Mouse (Mus musculus) embryonic facial prominence, embryonic 10.5 days (tissue): Measurements from ENCODE around the gene Frat1. TPM values are rescaled to one million over a fixed set of nuclear protein-coding genes. Genes with fewer than 3 reads are reported as not detected.
"Not testable (repeated sequence)": the region's sequence is repeated elsewhere in the genome, so short reads cannot be mapped to it uniquely, and the experiment has no call there.

ENCODE experiments used
- DNase-seq: peaks from one replicate; pipeline ENCODE4 v3.0.0-alpha.2; 2017; ENCODE audit warnings: low spot score
- H3K27ac ChIP-seq: fragments of 300-500 bp; sonication (generic); replicated peaks from 2 replicates; pipeline ENCODE4 v1.5.1; 2016; ENCODE audit warnings: mild to moderate bottlenecking
- H3K27me3 ChIP-seq: fragments of 300-500 bp; sonication (generic); replicated peaks from 2 replicates; pipeline ENCODE4 v1.6.1; 2016; ENCODE audit warnings: low read depth, mild to moderate bottlenecking; ENCODE audit not compliant: poor library complexity, severe bottlenecking
- H3K36me3 ChIP-seq: fragments of 300-500 bp; sonication (generic); replicated peaks from 2 replicates; pipeline ENCODE4 v1.6.1; 2016; ENCODE audit warnings: mild to moderate bottlenecking, moderate library complexity
- H3K4me1 ChIP-seq: fragments of 300-500 bp; sonication (generic); 2 replicates; pipeline ENCODE4 v1.6.1; 2016
- H3K4me3 ChIP-seq: fragments of 300-500 bp; sonication (generic); 2 replicates; pipeline ENCODE4 v1.5.1; 2016; ENCODE audit warnings: mild to moderate bottlenecking, moderate library complexity
- H3K9me3 ChIP-seq: fragments of 300-500 bp; sonication (generic); 2 replicates; pipeline ENCODE4 v1.6.1; 2016; ENCODE audit warnings: mild to moderate bottlenecking
- WGBS: fragments of 180-500 bp; shearing (Covaris S2); methylation state at CpG from one replicate; pipeline ENCODE4 v1.1.7; 2016; 5-methylcytosine and 5-hydroxymethylcytosine counted together
- polyA plus RNA-seq: library from polyadenylated mRNA; unstranded; fragments of >200 nt; fragmentation: Nextera tagmentation; extraction: Ambion mirVana; gene quantifications from 2 replicates; pipeline ENCODE4 v1.2.1, GENCODE M21; 2016

Gene Frat1
- polyA plus RNA-seq, 1 experiment from 2014 or later: 9.2 TPM

DNA sequence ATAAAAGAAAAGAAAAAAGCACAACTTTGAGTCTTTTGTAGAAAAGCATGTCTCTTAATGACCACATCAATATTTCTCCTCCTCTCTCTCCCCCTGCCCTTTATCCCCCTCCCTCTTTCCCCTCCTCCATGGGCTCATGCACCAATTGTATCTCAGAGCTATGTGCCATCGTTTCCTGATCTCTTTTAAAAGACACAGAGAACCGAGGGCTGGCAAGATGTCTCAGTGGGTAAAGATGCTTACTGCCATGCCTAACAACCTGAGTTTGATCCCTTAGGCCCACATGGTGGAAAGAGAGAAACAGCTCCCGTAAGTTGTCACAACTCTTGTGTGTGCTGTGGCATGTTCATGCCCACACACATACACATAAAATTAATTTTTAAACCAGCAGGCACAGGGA is 6.9 kb downstream of the Frat1 start:
- Histone ChIP-seq H3K4me3 (no peak overlapping the region), H3K36me3 (no peaks in the 10 kb centered on the region), H3K27ac (no peak overlapping the region), H3K27me3 (peaks cover 24% of the 10 kb centered on the region), H3K4me1 (peaks cover 52% of the 10 kb centered on the region), H3K9me3 (no peaks in the 10 kb centered on the region)
- WGBS: 52% methylated on average over 3 of the region's 3 CpGs
- no peak for DNase-seq

DNA sequence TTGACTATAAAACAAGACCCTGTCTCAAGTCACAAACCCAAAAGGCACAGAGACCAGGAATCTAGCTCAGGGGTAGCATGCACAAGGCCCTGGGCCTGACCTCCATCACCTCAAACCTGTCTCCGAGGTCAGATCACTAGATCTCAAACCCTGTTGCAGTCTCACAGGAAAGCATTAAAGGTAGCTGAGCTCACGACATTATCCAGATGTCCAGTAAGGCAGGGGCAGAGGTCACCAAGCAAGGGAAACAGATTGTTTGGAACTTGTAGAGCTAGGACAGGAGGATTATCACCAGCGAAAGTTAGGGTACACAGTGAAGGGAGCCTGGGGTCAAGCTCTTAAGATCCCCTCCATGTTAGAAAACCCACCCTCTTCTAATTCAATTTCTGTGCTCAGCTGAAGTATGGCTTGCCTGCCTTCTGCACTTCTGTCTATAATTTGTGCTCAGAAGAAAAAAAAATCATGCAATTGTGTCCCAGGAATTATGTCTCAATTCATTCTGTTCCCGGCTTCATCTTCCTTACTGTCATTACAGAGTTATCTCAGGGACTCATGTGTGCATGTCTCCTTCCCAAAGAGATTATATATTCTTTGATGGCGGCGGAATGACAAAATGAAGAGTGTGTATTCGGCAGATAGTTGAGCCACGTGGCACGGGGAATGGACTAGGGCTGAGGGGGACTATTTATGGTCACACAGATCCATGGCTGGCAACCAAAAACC is 7.6 kb downstream of the Frat1 start:
- H3K36me3 ChIP-seq: no peaks in the 10 kb centered on the region
- H3K9me3 ChIP-seq: no peaks in the 10 kb centered on the region
- no peak overlapping the region for H3K4me3 ChIP-seq
- WGBS: 66% methylated on average over 9 of the region's 9 CpGs
- peaks cover 18% of the 10 kb centered on the region for H3K27me3 ChIP-seq
- peaks cover 45% of the 10 kb centered on the region for H3K4me1 ChIP-seq
- no peak overlapping the region for H3K27ac ChIP-seq
- DNase-seq: no peak

DNA sequence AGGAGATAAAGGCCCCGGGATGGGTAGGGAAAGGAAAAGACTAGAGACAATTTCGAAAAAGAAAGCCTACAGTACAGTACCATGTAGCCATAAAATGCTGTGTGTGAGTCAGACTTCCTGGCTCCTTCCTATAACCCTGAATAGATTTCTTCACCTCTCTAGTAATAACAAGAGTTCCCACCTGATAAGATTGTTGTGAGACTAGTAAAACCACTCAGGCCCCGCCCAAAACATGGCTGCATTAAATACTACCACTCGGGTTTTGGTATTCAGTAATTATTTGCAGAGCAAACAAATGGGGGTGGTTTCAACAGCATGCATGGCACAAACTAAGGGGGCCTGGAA is 8.1 kb downstream of the Frat1 start:
- no peak for DNase-seq
- H3K9me3 ChIP-seq: no peaks in the 10 kb centered on the region
- WGBS: 70% methylated on average over 4 of the region's 4 CpGs

DNA sequence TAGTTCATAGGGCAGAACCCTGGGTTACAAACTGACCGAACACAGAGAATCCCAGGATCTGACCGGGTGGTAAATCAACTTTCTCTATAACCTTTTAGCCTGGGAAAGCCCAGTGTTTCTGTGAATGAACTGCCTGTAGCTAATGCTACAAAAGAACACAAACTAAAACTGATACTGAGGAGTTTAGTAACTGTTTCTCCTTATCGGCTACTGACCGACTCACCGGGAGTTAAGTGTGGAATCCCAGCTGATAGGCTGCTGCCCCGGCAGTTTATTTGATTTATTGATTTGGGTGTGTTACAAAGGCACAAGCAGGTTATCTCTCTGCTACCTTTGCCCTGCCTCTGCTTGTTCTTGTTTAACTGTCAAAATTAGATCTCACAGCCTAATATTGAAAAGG is 9.0 kb downstream of the Frat1 start:
- Histone ChIP-seq H3K27me3 (peaks cover 3% of the 10 kb centered on the region; the same call in 1 of the 2 replicates), H3K4me3 (no peak overlapping the region), H3K36me3 (no peaks in the 10 kb centered on the region), H3K9me3 (no peaks in the 10 kb centered on the region), H3K27ac (no peak overlapping the region), H3K4me1 (peaks cover 35% of the 10 kb centered on the region)
- DNase-seq: no peak
- WGBS: 86% methylated on average over 6 of the region's 6 CpGs

More for the DNA sequence above, 8.1 kb downstream of the Frat1 start:
- H3K27me3 ChIP-seq: peaks cover 12% of the 10 kb centered on the region
- no peak overlapping the region for H3K4me3 ChIP-seq
- H3K27ac ChIP-seq: no peak overlapping the region
- H3K4me1 ChIP-seq: peaks cover 40% of the 10 kb centered on the region
- H3K36me3 ChIP-seq: no peaks in the 10 kb centered on the region

DNA sequence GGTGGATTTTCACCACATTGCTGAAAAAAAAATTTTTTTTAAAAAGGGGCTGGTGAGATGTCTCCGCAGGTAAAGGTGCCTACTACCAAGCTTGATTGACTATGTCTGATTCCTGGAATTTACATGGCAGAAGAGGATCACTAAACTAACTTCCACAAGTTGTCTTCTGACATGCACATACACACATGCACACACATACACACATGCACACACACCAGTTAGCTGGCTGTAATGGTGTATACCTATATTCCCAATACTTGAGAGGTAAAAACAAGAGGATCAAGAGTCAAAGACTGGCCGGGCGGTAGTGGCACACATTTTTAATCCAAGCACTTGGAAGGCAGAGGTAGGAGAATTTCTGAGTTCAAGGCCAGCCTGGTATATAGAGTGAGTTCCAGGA is 9.9 kb downstream of the Frat1 start:
- 95% methylated on average over 3 of the region's 3 CpGs for WGBS
- Histone ChIP-seq H3K27me3 (peaks cover 4% of the 10 kb centered on the region; the same call in 1 of the 2 replicates), H3K9me3 (no peaks in the 10 kb centered on the region), H3K4me3 (no peak overlapping the region), H3K4me1 (peaks cover 35% of the 10 kb centered on the region), H3K36me3 (no peaks in the 10 kb centered on the region), H3K27ac (no peak overlapping the region)
- DNase-seq: no peak

DNA sequence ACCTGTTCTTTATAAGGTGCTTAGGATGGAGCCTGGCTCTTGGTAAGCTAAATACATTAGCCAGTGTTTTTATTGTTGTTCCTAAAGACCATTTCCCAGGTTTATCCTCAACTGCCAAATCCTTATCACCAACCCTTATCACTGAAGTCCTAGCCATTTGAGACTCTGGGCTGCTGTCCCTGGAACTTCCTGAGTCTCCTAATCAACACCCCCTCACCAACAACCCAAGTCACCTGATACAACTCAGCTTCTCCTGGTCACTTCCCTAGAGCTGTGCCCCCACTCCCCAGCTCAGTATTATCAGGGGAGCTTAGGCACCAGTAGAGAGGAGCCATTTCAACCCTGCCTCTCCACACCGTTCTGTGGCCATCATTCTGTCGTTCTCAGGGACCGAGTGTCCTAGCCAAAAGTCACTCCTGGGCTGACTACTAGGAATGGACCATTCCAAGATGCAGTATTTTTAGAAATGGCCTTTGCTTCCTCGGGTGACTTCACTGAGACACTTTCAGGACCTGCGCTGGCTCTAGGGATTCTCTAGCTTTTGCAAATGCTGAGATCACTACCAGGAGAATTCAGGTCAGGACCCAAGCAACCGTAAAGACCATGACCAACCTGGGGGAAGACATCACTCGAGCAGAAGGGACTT is 11.5 kb downstream of the Frat1 start:
- no peaks in the 10 kb centered on the region for H3K36me3 ChIP-seq
- 80% methylated on average over 7 of the region's 7 CpGs for WGBS
- no peaks in the 10 kb centered on the region for H3K9me3 ChIP-seq
- H3K27ac ChIP-seq: no peak overlapping the region
- H3K27me3 ChIP-seq: peaks cover 17% of the 10 kb centered on the region
- no peak for DNase-seq
- H3K4me3 ChIP-seq: no peak overlapping the region
- H3K4me1 ChIP-seq: peaks cover 28% of the 10 kb centered on the region

DNA sequence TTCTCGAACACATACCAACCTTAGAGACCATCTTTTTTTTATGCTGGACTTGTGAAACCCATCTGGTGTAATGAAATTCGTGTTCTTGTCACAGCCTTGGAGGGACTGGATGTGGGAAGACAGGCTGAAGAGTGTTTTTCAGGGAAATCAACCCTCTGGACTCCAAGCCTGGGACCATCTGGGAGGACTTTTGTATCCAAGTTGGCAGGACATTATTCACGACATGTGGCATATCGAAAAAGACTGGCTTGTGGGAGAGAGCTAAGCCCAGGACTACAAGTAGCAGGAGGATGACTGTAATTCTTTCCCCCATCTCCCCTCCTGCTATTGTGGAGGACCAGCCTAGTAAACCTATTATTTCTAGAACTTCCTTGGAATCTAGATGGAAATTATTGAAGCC is 12.4 kb downstream of the Frat1 start:
- Histone ChIP-seq H3K9me3 (no peaks in the 10 kb centered on the region), H3K27ac (no peak overlapping the region), H3K36me3 (no peaks in the 10 kb centered on the region), H3K27me3 (peaks cover 22% of the 10 kb centered on the region), H3K4me1 (peaks cover 28% of the 10 kb centered on the region), H3K4me3 (no peak overlapping the region)
- WGBS: 89% methylated on average over 4 of the region's 4 CpGs
- no peak for DNase-seq

DNA sequence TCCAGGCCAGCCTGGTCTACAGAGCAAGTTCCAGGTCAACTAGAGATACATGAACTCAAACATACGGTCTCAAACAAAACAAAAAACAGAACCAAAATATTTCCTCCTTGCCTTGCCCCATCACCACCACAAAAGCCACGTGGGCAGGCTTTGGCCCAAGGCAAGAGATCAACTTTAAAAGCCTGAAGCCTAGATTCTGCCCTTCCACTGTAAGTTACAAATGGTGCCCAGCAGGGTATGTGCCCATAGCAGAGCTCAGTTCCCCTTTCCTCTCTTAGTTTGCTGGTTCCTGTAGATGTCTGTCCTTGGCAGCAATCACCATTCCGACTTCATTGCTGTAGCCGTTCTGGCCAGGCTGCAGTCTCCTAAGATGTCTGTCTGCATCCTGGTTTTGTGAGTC is 12.9 kb downstream of the Frat1 start:
- H3K36me3 ChIP-seq: no peaks in the 10 kb centered on the region
- H3K9me3 ChIP-seq: no peaks in the 10 kb centered on the region
- DNase-seq: no peak
- no peak overlapping the region for H3K27ac ChIP-seq
- WGBS: 83% methylated on average over 4 of the region's 4 CpGs
- H3K4me1 ChIP-seq: peaks cover 26% of the 10 kb centered on the region
- peaks cover 22% of the 10 kb centered on the region for H3K27me3 ChIP-seq
- no peak overlapping the region for H3K4me3 ChIP-seq

DNA sequence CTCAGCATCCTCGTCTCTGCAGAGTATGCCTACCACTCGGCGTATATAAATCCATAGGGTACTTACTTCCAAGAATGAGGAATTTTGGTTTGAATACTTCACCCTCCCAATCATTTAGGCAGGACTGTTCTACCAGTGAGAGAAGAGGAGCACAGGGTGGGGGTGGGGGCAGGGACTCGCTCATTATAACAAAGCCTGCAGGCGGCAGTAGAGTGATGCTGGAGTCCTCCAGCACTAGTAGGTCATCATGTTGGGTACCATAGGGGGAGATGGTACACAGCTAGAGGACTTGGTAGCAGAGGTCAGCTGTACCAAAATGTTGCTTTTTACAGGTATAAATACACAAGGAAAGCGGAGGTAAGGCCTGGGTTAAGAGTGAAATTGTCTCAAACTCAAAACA is 14.6 kb downstream of the Frat1 start:
- Histone ChIP-seq H3K4me1 (peaks cover 17% of the 10 kb centered on the region), H3K36me3 (no peaks in the 10 kb centered on the region), H3K27me3 (peaks cover 22% of the 10 kb centered on the region), H3K9me3 (no peaks in the 10 kb centered on the region), H3K4me3 (no peak overlapping the region), H3K27ac (no peak overlapping the region)
- WGBS: 84% methylated on average over 6 of the region's 6 CpGs
- DNase-seq: no peak

DNA sequence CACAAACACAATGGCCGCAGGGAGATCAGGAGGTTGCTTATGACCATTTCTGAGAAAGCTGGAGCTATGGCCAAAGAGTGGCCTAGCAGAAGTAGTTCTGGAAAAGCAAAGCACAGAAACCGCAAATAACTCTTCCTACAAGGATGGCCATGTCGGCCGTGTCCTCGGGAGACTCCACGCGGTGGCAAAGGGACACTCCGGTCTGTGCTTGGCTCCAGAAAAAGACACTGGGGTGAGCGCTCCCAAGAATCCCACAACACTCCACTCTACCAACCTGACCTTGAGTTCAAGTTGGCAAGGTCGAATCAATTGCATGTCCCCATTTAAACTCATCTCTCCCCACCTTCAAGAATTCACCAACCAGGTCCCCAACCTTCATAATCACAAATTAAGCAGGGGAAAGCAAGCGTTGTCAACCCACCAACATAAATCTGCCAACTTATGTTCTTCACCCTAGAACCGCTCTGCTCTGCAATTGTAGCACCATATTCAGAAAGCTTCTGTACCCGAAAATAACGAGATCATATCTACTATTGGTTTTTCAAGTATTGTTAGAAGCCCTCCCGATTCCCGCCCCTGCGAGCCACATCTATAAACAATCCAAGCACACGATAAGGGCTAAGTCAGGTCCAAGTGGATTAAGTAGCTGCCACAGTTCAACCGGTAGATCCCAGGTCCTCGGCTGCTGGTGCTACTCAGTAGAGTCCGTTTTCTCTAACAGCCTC is 16.8 kb downstream of the Frat1 start:
- H3K27ac ChIP-seq: peak overlapping the region; percentile 95
- no peak for DNase-seq
- H3K4me1 ChIP-seq: peaks cover 33% of the 10 kb centered on the region
- no peaks in the 10 kb centered on the region for H3K36me3 ChIP-seq
- H3K4me3 ChIP-seq: peak overlapping the region; percentile 85
- 14% methylated on average over 21 of the region's 21 CpGs for WGBS
- peaks cover 22% of the 10 kb centered on the region for H3K27me3 ChIP-seq
- no peaks in the 10 kb centered on the region for H3K9me3 ChIP-seq

DNA sequence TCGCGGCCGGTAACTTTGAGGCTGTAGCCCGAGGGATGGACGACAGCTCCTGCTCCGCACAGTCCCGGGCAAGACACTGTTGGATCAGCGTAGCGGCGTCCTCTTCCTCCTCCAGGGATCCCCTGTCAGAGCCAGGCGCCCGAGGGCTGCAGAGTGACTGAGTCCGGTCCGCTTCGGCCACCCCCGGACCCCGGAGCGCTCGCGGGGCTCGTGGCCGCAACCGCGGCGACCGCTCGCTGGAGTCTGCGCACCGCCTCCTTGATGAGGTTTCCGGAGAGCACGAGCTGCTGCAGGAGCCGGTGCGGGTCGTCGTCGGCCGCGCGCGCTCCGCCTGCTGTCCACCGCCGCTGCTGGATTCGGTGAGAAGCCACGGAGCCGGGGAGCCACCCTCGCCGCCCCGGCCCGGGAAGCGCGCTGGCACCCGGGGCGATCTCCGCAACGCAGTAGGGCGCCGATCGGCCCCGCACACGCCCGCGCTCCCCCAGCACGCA is 17.4 kb downstream of the Frat1 start:
- Histone ChIP-seq H3K36me3 (no peaks in the 10 kb centered on the region), H3K9me3 (no peaks in the 10 kb centered on the region), H3K27ac (peak overlapping the region; percentile 95), H3K27me3 (peaks cover 22% of the 10 kb centered on the region), H3K4me3 (peak overlapping the region; percentile 85), H3K4me1 (peaks cover 33% of the 10 kb centered on the region)
- peak; percentile 68 for DNase-seq
- under 1% methylated on average over 64 of the region's 64 CpGs for WGBS

DNA sequence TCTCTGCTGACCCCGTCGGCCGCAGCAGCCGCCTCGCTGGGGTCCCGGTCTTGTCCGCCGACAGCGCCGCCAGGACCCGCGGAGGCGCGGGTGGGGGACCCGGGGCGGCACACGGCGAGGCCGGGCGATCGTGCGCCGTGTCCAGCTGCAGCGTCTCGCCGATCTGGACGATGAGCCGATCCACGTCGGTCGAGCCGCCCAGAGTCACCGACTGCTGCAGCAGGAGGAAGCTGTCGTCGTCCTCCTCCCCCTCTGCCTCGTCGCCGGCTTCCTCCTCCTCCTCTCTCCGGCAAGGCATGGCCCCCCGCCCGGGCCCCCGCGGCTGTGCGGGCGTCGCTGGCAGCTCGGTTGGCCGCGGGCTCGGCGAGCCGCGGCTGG is 17.8 kb downstream of the Frat1 start:
- under 1% methylated on average over 53 of the region's 53 CpGs for WGBS
- H3K36me3 ChIP-seq, DNase-seq: not testable (repeated sequence)

More for the DNA sequence above, 17.8 kb downstream of the Frat1 start:
- Histone ChIP-seq H3K4me1 (peaks cover 33% of the 10 kb centered on the region), H3K27ac (peak overlapping the region; percentile 95), H3K27me3 (peaks cover 22% of the 10 kb centered on the region), H3K4me3 (peak overlapping the region; percentile 85)
- H3K9me3 ChIP-seq: not testable (repeated sequence)
